In the genomic region with DNA sequence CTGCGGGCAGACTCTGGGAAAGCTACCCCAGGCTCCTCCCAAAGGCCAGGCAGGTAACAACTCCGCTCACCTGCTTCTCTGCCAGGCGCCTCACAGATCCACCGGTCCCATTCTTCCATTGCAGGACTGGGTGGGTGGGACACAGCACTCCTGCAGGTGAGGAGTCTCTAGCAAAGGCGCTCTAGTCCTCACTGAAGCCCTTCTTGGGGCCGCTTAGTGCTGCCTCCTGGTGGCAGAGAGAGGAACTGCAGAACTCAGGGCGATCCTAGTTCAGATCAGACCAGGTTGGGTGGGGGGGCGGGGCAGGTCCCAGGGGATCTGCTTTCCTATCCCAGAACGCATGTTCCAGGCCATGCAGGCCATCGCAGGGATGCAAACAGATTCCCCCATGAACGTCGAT, we compare ENCODE assay signal across 8 mouse cellular contexts. TPM values are rescaled to one million over a fixed set of nuclear protein-coding genes. Genes with fewer than 3 reads are reported as not detected.
DNase-seq lines count a peak whose midpoint lies in the region; ATAC-seq and TF ChIP-seq lines count a peak whose summit lies in the region.

No protein-coding gene starts in this region.

- H3K4me2 ChIP-seq in forebrain, embryonic 13.5 days, result no peak overlapping the region

- TF ChIP-seq POLR2A in spleen, adult 2 months (IDR thresholded peaks at IDR 0.05; ENCODE audit: low read depth, low read length), result no peak

- TF ChIP-seq CTCF in spleen, adult 2 months (IDR thresholded peaks at IDR 0.05; ENCODE audit: extremely low read depth, insufficient read depth, insufficient read length, insufficient replicate concordance), result peak; percentile 63; the same call in 1 of the 2 replicates

- H3K27me3 ChIP-seq in forebrain, embryonic 10.5 days (ENCODE audit: poor library complexity, severe bottlenecking), result peaks cover 14% of the 10 kb centered on the region
- H3K27me3 ChIP-seq in forebrain, embryonic 13.5 days, result 0 out of 2 replicates have a peak, but pooled peaks cover 5% of the 10 kb centered on the region
- H3K27me3 ChIP-seq in embryonic facial prominence, embryonic 10.5 days (replicated peaks; ENCODE audit: low read depth, poor library complexity, severe bottlenecking), result peaks cover 21% of the 10 kb centered on the region
- H3K27me3 ChIP-seq in spleen, adult 2 months (ENCODE audit: control insufficient read depth, insufficient read depth, low read length), result no peaks in the 10 kb centered on the region; the same call in 1 of the 2 replicates

- DNase-seq in forebrain, embryonic 10.5 days (ENCODE audit: extremely low spot score, low spot score), result peak; percentile 79
- peak; percentile 85 for DNase-seq in adrenal gland, postnatal 14 days
- peak; percentile 84 for DNase-seq in embryonic facial prominence, embryonic 10.5 days (ENCODE audit: low spot score)
- DNase-seq in heart, postnatal 36 days, result peak; percentile 66 to 75
- peak; percentile 46 to 54 for DNase-seq in layer of hippocampus, postnatal 14 days (ENCODE audit: low spot score in 2 of 2)
- peak; percentile 22 to 42 for DNase-seq in spleen, adult 2 months (ENCODE audit: low read depth in 1 of 2, low spot score in 2 of 2)

- H3K9ac ChIP-seq in forebrain, embryonic 13.5 days, result no peak overlapping the region

- no peak overlapping the region for H3K4me3 ChIP-seq in forebrain, embryonic 10.5 days
- H3K4me3 ChIP-seq in forebrain, embryonic 13.5 days, result no peak overlapping the region
- H3K4me3 ChIP-seq in embryonic facial prominence, embryonic 10.5 days, result no peak overlapping the region
- H3K4me3 ChIP-seq in spleen, adult 2 months (ENCODE audit: extremely low read depth, insufficient read depth, insufficient read length), result no peak overlapping the region

- intact Hi-C loops in heart, postnatal 36 days (cut with DNase I), result loop anchor here (2.0 kb wide), 1 partner anchor 50 kb away; no protein-coding TSS in a partner anchor

- no peaks in the 10 kb centered on the region for H3K9me3 ChIP-seq in forebrain, embryonic 10.5 days
- H3K9me3 ChIP-seq in forebrain, embryonic 13.5 days (replicated peaks), result no peaks in the 10 kb centered on the region
- no peaks in the 10 kb centered on the region for H3K9me3 ChIP-seq in embryonic facial prominence, embryonic 10.5 days

- no peaks in the 10 kb centered on the region for H3K36me3 ChIP-seq in forebrain, embryonic 10.5 days (replicated peaks)
- no peaks in the 10 kb centered on the region for H3K36me3 ChIP-seq in forebrain, embryonic 13.5 days (ENCODE audit: poor library complexity, severe bottlenecking)
- H3K36me3 ChIP-seq in embryonic facial prominence, embryonic 10.5 days (replicated peaks), result no peaks in the 10 kb centered on the region
- no peaks in the 10 kb centered on the region for H3K36me3 ChIP-seq in spleen, adult 2 months (ENCODE audit: control insufficient read depth, insufficient read depth, low read length)

- no peak for ATAC-seq in forebrain, embryonic 13.5 days
- ATAC-seq in megakaryocyte, adult 5-6 weeks (ENCODE audit: poor library complexity, severe bottlenecking), result peak; percentile 77

- peaks cover 31% of the 10 kb centered on the region for H3K4me1 ChIP-seq in forebrain, embryonic 10.5 days
- peaks cover 11% of the 10 kb centered on the region; the same call in 1 of the 2 replicates for H3K4me1 ChIP-seq in forebrain, embryonic 13.5 days
- H3K4me1 ChIP-seq in embryonic facial prominence, embryonic 10.5 days, result peaks cover 32% of the 10 kb centered on the region
- peaks cover 3% of the 10 kb centered on the region; the same call in 1 of the 2 replicates for H3K4me1 ChIP-seq in spleen, adult 2 months (ENCODE audit: control insufficient read depth, insufficient read depth, insufficient read length)

- H3K27ac ChIP-seq in forebrain, embryonic 10.5 days, result no peak overlapping the region
- H3K27ac ChIP-seq in forebrain, embryonic 13.5 days, result no peak overlapping the region
- no peak overlapping the region for H3K27ac ChIP-seq in embryonic facial prominence, embryonic 10.5 days (replicated peaks)
- H3K27ac ChIP-seq in spleen, adult 2 months (ENCODE audit: insufficient read depth, low read length), result no peak overlapping the region

- 7% methylated on average over 12 of the region's 12 CpGs for WGBS in forebrain, embryonic 10.5 days
- WGBS in forebrain, embryonic 13.5 days, result 10% methylated on average over 12 of the region's 12 CpGs
- 9% methylated on average over 12 of the region's 12 CpGs for WGBS in embryonic facial prominence, embryonic 10.5 days
- 28% methylated on average over 12 of the region's 12 CpGs for WGBS in spleen, adult 2 months

RNA-seq across cellular contexts. Expression of a gene that starts 0.9 kb away (rescaled TPM):
- polyA plus RNA-seq in forebrain, embryonic 10.5 days (2016; fragmentation: Nextera tagmentation; extraction: Ambion mirVana), result not detected in 2 replicates
- polyA plus RNA-seq in forebrain, embryonic 13.5 days (2015; fragmentation: Nextera tagmentation; extraction: Ambion mirVana), result not detected in 2 replicates
- total RNA-seq in adrenal gland, postnatal 14 days (2021), result not detected in 2 replicates
- polyA plus RNA-seq in embryonic facial prominence, embryonic 10.5 days (2016; fragmentation: Nextera tagmentation; extraction: Ambion mirVana), result not detected in 2 replicates
- total RNA-seq in heart, postnatal 36 days (2021), result not detected
- not detected for total RNA-seq in layer of hippocampus, postnatal 14 days (2021)
- total RNA-seq in megakaryocyte, adult 5-6 weeks (2015), result not detected in 2 replicates
- 0.08 TPM in 1 of 2 replicates, not detected in the other for total RNA-seq in megakaryocyte, adult 5-6 weeks (2017)
- 0.07 TPM in 1 of 2 replicates, not detected in the other for polyA plus RNA-seq in spleen, adult 2 months (2012; rRNA removed)

RNA-seq across cellular contexts. Expression of a gene that starts 29.8 kb away (rescaled TPM):
- polyA plus RNA-seq in forebrain, embryonic 10.5 days (2016; fragmentation: Nextera tagmentation; extraction: Ambion mirVana), result 2.3 and 3.1 TPM in 2 replicates
- 2.3 and 2.7 TPM in 2 replicates for polyA plus RNA-seq in forebrain, embryonic 13.5 days (2015; fragmentation: Nextera tagmentation; extraction: Ambion mirVana)
- total RNA-seq in adrenal gland, postnatal 14 days (2021), result 2.0 and 2.4 TPM in 2 replicates
- polyA plus RNA-seq in embryonic facial prominence, embryonic 10.5 days (2016; fragmentation: Nextera tagmentation; extraction: Ambion mirVana), result 3.1 TPM in 2 replicates
- 1 to 10 TPM; 5.6 to 6.2 TPM for total RNA-seq in heart, postnatal 36 days (2021)
- total RNA-seq in layer of hippocampus, postnatal 14 days (2021), result 1 to 10 TPM; 4.7 to 4.9 TPM
- not detected in 2 replicates for total RNA-seq in megakaryocyte, adult 5-6 weeks (2015)
- total RNA-seq in megakaryocyte, adult 5-6 weeks (2017), result not detected in 2 replicates
- 0.58 and 0.62 TPM in 2 replicates for polyA plus RNA-seq in spleen, adult 2 months (2012; rRNA removed)

RNA-seq across cellular contexts. Expression of a gene that starts 47.5 kb away (rescaled TPM):
- 1.9 and 2.0 TPM in 2 replicates for polyA plus RNA-seq in forebrain, embryonic 10.5 days (2016; fragmentation: Nextera tagmentation; extraction: Ambion mirVana)
- polyA plus RNA-seq in forebrain, embryonic 13.5 days (2015; fragmentation: Nextera tagmentation; extraction: Ambion mirVana), result 0.53 and 0.92 TPM in 2 replicates
- 19.6 and 34.2 TPM in 2 replicates for total RNA-seq in adrenal gland, postnatal 14 days (2021)
- 1.9 and 3.4 TPM in 2 replicates for polyA plus RNA-seq in embryonic facial prominence, embryonic 10.5 days (2016; fragmentation: Nextera tagmentation; extraction: Ambion mirVana)
- total RNA-seq in heart, postnatal 36 days (2021), result 1 to 10 TPM; 6.8 to 7.2 TPM
- 1 to 10 TPM; 2.3 to 8.0 TPM for total RNA-seq in layer of hippocampus, postnatal 14 days (2021)
- 31.2 and 40.4 TPM in 2 replicates for total RNA-seq in megakaryocyte, adult 5-6 weeks (2015)
- total RNA-seq in megakaryocyte, adult 5-6 weeks (2017), result 80.4 and 95.8 TPM in 2 replicates
- 3.3 and 4.1 TPM in 2 replicates for polyA plus RNA-seq in spleen, adult 2 months (2012; rRNA removed)

Comparison
In these comparisons a context has a peak if more than half of its experiments do, and no peak if none do; other contexts are left out.
1. DNase-seq: peak in every context shown above with its lines; median percentile 85 in adrenal gland, postnatal 14 days; 84 in embryonic facial prominence, embryonic 10.5 days; 79 in forebrain, embryonic 10.5 days; 70 in heart, postnatal 36 days; 50 in layer of hippocampus, postnatal 14 days; 32 in spleen, adult 2 months.